Mouse (Mus musculus) lung, adult 2 months (tissue): ENCODE data around the gene Spry1.

Experiments
- CTCF ChIP-seq: fragments of 200-500 bp; IDR thresholded peaks from 2 replicates; pipeline ENCODE4 v1.5.1; 2011; ENCODE audit warnings: mild to moderate bottlenecking, low read length, control low read depth; ENCODE audit not compliant: insufficient read depth
- POLR2A ChIP-seq: fragments of 200-500 bp; IDR thresholded peaks from 2 replicates; pipeline ENCODE4 v1.6.1; 2011; ENCODE audit warnings: low read depth, mild to moderate bottlenecking, control low read depth, low read length, borderline replicate concordance; ENCODE audit errors: extremely low read depth

DNA sequence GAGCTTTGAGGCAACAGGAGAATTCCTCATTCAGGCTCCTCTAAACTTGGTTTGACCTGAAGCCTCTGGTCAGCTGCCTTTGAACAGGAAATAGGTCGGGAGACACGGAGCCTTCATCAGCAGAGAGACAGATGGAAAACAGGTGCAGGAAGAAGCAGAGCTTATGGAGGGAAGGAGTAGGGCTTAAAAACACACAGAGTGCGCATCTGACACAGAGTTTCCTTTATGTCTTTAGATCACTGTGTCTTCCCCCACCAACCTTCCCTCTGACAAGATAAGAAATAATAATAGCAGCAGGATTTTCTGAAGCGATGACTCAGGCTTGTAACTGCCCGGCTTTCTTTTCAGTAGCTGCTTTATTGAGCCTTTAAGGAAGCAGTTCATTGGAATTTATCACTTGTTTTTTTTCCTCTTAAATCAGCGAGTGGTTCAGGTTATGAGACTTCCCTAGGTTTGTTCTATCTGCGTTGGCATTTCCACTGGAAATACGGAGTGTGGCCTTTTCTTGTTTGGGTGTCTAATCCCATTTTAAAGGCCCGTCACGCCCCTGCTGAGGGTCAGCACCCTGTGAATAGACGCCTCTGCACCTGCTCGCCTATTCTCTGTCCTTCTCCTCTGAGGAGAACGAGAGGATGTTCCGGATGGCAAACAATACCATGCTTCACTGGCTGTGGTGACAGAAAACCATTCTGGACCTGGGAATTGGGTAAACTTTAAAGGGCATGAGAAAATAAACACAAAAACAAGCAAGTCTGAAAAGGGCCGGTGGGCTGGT lies 32.7 kb downstream of the Spry1 start:
- TF ChIP-seq POLR2A: no peak
- TF ChIP-seq CTCF: no peak
